Mouse (Mus musculus): ENCODE data around the gene Cnot6l.

- TF ChIP-seq POLR2A (IDR thresholded peaks at IDR 0.05; ENCODE audit: low read depth, low read length) (no peak), CTCF (conservative IDR thresholded peaks at IDR 0.05; ENCODE audit: insufficient read depth, insufficient read length, low read depth, low read length) (no peak)
Observed at GRCm38 (mm10) chr5:96209459-96209858, 45.5 kb upstream of the Cnot6l start, which contains the start of gene Mrpl1.
